Mouse (Mus musculus) heart, adult 11 months (tissue): Measurements from ENCODE around the gene Phf23.
A peak's percentile ranks its signal among the peaks of the same experiment; 100 is the strongest.

ENCODE experiments used
- DNase-seq: peaks from one replicate; pipeline ENCODE4 v3.0.0; 2022

The Phf23 gene

GRCm38 (mm10) chr11:70001159-70001558, 5.6 kb downstream of the Phf23 start:
- DNase-seq, result peak; percentile 87

DNA sequence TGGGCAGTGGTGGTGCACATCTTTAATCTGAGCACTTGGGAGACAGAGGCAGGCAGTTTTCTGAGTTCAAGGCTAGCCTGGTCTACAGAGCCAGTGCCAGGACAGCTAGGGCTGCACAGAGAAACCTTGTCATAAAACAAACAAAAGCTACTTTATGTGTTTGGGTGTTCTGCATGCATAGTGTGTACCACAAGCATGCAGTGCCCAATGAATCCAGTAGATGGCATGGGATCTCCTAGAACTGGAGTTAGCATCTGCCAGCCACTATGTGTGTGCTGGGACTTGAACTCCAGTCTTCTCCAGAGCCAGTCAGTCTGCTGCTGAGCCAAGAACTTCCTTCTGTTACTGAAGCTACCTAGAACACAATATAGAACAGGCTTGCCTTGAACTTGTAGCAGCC, 6.3 kb downstream of the Phf23 start:
- peak; percentile 89 for DNase-seq

GRCm38 (mm10) chr11:70002471-70002870, 6.9 kb downstream of the Phf23 start:
- peak; percentile 91 for DNase-seq

- DNase-seq, result no peak
These were observed 9.9 kb downstream of the Phf23 start for GRCm38 (mm10) chr11:70005521-70005920.

GRCm38 (mm10) chr11:70010033-70010432, 14.5 kb downstream of the Phf23 start:
- peak; percentile 88 for DNase-seq

- DNase-seq, result peak; percentile 90
These were observed 15.0 kb downstream of the Phf23 start for GRCm38 (mm10) chr11:70010548-70010947.

- DNase-seq, result peak; percentile 82
These were observed 15.4 kb downstream of the Phf23 start for GRCm38 (mm10) chr11:70010961-70011360.

DNA sequence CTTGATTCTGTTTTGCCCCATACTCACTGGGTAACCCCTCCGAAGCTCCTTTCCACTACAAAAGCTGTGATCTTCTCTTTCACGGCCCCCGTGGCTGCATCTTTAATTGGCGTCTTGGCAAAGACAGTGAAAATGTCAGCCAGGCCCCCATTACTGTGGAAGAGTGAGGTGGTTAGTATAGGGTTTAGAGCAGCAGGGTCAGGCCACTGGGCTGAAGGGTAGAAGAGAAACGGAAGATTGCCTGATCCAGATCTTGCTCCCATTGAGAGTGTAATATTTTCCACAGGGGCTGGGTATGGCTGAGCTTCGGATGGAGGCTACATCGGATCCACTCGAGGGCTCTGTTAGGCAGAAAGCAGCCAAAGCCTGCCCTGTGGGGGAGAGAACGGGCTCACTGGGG, 17.4 kb downstream of the Phf23 start:
- DNase-seq, result peak; percentile 91

DNA sequence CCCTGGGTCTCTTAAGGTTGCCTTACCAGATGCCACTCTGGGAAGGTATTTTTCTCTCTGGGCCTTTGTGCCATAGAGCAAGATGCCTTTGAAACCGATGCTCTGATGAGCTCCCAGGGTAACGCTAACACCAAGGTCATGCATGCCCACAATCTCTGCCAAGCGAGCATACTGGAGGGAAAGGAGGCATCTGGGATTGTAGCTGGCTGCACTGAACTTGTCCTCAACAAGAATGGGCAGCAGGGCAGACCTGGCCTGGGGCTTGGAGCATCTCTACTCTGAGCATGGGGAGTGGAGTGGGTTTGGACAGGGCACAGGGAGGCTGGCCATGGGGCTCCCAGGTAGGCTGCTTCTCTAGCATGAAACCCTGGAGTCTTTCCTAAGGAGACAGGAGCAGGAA, 17.8 kb downstream of the Phf23 start:
- DNase-seq, result peak; percentile 94

DNA sequence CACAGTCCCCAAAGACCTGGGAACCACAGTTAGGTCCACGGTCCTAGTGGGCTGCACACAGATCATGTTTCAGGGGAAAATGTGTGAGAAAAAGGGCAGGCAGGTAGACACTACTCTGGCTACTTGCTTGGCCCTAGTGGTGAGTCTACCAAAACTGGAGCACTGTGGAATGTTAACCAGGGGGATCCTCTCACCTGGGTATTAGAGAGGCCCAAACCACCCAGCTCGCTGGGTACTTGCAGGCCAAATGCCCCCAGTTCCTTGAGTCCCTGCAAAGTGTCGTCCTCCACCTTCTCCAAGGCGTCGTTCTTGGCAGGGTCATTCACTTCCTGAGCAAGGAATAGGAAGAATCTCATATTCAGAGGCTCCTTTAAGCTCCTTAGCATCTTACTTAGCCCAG, 18.5 kb downstream of the Phf23 start:
- peak; percentile 90 for DNase-seq

GRCm38 (mm10) chr11:70014880-70015558, 19.4 kb downstream of the Phf23 start, which contains the start of gene Acadvl:
Acadvl (minus strand) TSS chr11:70015411.
- DNase-seq, result peak; percentile 99

GRCm38 (mm10) chr11:70015677-70016076, 20.1 kb downstream of the Phf23 start:
- no peak for DNase-seq

- DNase-seq, result peak; percentile 83
These were observed 20.6 kb downstream of the Phf23 start for GRCm38 (mm10) chr11:70016177-70016576.

GRCm38 (mm10) chr11:70016669-70017068, 21.1 kb downstream of the Phf23 start, which contains the start of gene Dlg4:
Dlg4 (plus strand) TSS chr11:70016942.
- DNase-seq, result peak; percentile 79

DNA sequence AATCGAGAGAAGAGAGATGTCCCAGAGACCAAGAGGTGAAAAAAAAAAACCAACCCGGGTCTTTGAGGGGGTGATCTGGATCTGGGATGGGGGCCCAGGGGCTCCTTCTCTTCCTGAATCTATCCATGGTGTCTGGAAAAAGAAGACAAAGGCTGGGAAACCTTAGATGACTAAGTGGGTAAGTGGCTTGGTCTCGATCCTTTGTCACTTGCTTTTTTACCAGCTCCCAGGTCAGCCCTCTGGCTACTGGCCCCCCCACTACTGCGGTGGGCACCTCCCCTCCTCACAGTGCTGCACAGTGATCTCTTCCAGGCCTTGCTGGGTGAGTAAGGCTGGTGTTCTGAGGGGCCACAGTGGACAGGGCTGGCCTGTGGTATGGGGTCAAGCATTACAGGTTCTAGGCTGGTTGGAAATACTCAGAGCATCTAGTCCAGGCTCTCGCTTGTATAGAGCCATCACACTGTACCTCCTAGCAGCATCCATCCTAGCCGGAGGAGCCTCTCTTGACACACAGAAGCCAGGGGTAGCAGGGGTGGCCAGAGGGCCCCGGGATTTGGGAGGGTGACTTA, 21.7 kb downstream of the Phf23 start:
- peak; percentile 92 for DNase-seq

GRCm38 (mm10) chr11:70018131-70018990, 22.8 kb downstream of the Phf23 start:
- DNase-seq, result peak; percentile 96

DNA sequence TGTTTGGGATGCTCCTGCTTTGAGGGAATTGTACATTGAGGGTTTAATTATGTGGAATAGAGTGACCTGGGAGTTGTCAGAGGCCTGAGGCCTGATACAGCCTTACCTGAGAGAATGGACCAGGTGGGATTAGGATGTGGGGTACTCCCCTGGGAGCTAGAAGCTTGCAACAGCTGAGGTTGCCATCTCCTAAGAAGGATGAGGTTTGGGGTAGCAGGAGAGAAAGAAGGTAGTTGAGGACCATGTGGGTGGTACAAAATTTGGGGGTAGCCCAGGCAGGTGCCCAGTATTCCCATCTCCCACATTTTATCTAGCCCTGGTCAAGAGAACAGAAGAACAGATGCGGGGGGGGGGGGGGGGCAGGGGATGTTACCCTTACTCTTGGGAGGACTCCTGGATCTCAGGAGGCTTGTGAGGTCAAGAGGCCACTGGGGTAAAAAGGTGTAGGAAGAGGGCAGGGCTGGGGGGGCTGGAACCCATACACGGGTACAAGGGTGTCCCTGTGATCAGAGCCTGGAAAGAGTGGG, 24.0 kb downstream of the Phf23 start:
- DNase-seq, result peak; percentile 95

DNA sequence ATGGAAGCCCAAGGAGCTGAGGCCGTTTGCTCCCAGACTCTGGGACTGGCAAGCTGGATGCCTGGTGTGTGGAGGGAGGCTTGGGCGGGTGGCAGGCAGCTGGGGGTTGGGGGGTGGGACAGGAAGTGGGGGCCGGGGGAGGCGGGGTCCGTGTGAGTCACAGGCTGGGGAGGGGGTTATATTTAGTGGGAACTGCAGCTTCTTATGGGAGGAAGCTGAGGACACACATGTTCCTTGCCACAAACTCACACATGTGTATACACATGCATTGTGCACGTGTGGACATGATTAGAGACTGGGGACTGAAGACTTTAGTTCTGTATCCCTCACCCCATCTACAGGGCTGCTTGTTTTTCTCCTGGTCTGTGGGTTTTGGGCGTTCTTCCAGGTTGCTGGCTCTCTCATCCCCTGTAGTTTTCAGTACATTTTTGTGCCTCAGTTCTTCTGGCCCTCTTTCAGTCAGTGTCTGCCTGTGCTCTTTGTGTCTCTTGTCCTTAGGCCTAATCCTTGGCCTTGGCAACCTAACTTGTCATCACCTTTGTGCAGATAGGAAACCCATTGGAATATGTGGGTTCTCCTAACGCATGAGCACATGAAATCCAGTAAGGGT, 24.6 kb downstream of the Phf23 start:
- DNase-seq, result peak; percentile 94

DNA sequence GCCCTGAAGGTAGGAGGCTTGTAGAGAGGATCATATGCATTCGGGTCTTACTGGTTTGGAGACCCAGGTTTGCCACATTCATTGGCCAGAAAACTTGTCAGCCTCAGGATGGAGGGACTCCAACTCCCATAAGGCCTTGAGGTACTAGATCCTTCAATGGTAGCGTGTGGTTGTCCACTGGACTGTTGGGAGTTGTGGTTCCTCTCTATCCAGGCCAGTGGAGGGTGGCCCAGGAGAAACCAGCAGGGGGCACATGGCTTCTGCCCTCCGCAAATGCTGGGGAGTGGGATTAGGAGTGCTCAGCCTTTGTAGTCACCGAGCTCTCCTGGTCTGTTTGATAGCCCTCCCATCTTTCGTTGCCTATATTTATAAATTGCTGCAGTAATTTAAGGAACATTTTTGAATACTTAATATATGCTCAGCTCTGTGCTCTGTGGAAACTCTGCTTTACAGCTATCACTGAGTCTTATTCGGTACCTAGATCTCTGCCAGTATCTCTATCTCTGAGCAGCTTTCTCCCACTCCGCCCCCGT, 25.2 kb downstream of the Phf23 start:
- DNase-seq, result peak; percentile 98

- DNase-seq, result peak; percentile 99
These were observed 25.9 kb downstream of the Phf23 start for GRCm38 (mm10) chr11:70021264-70022132.

DNA sequence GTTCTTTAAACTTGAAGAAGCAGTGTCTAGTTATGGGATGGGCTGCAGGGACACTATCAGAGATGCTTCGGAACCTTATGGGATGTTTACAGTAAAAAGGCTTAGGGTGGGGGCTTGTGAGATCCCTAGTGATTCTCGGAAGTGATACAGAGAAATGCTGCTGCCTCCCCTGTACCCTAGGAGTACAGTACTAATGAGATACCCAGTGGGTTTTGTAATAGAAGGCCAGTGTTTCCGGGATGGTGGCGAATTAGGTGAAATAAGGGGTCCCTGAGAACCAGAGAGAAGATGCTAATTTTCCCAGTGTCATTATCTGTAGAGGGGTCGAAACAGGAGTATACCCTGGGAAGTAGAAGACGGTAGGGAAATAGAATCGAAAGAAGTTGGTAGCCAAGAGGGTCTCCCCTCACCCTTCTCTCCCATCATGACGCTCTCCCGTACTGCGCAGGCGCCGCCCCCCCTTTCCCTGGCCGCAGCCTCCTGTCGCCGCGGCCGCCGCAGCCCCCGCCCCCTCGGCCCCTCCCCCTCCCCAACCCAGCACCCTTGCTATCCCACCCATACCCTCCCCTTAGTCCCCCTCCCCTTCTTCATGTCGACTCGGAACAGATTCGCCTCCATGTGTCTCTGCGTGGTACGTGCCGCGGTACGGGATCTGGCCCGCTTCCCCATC, 28.0 kb downstream of the Phf23 start:
- DNase-seq, result peak; percentile 86
